Mouse (Mus musculus): ENCODE data around the gene Skap2. TPM values are rescaled to one million over a fixed set of nuclear protein-coding genes. Genes with fewer than 3 reads are reported as not detected.

The Skap2 gene
- polyA plus RNA-seq, 1 experiment = 25.6 TPM

GRCm38 (mm10) chr6:51890356-51890755 lies 122.0 kb downstream of the Skap2 start:
- H3K4me3 ChIP-seq = no peak overlapping the region
- no peak overlapping the region for H3K4me2 ChIP-seq (ENCODE audit: low read depth)
- H3K27me3 ChIP-seq (ENCODE audit: control insufficient read depth, insufficient read depth, insufficient read length) = no peaks in the 10 kb centered on the region
- no peaks in the 10 kb centered on the region for H3K36me3 ChIP-seq (ENCODE audit: control insufficient read depth, insufficient read depth)
- TF ChIP-seq MYOD1 (IDR thresholded peaks at IDR 0.05; ENCODE audit: control insufficient read depth in 1 of 3, insufficient read length in 2 of 3, low read depth in 2 of 3) = no peak
- no peaks in the 10 kb centered on the region for H3K79me2 ChIP-seq (ENCODE audit: control insufficient read depth, insufficient read depth)
- H3ac ChIP-seq (ENCODE audit: control insufficient read depth, insufficient read length) = no peak overlapping the region

GRCm38 (mm10) chr6:51889824-51890223 lies 122.5 kb downstream of the Skap2 start:
- no peaks in the 10 kb centered on the region for H3K36me3 ChIP-seq (ENCODE audit: control insufficient read depth, insufficient read depth)
- H3ac ChIP-seq (ENCODE audit: control insufficient read depth, insufficient read length) = no peak overlapping the region
- no peak overlapping the region for H3K4me2 ChIP-seq (ENCODE audit: low read depth)
- H3K79me2 ChIP-seq (ENCODE audit: control insufficient read depth, insufficient read depth) = no peaks in the 10 kb centered on the region
- no peak for TF ChIP-seq REST (IDR thresholded peaks at IDR 0.05; ENCODE audit: insufficient read depth, insufficient read length)
- TF ChIP-seq SRF (IDR thresholded peaks at IDR 0.05; ENCODE audit: control insufficient read depth, insufficient read length, low read depth) = no peak
- TF ChIP-seq POLR2AphosphoS2 (IDR thresholded peaks at IDR 0.05; ENCODE audit: insufficient read length, low read depth) = no peak
- TF ChIP-seq TCF12 (IDR thresholded peaks at IDR 0.05; ENCODE audit: insufficient read depth, poor library complexity, severe bottlenecking) = no peak
- TF ChIP-seq MAX (IDR thresholded peaks at IDR 0.05; ENCODE audit: low read depth) = no peak
- H3K4me3 ChIP-seq = no peak overlapping the region
- no peaks in the 10 kb centered on the region for H3K27me3 ChIP-seq (ENCODE audit: control insufficient read depth, insufficient read depth, insufficient read length)

- Histone ChIP-seq H3K36me3 (ENCODE audit: control insufficient read depth, insufficient read depth) (no peaks in the 10 kb centered on the region), H3K4me2 (ENCODE audit: low read depth) (no peak overlapping the region), H3K79me2 (ENCODE audit: control insufficient read depth, insufficient read depth) (no peaks in the 10 kb centered on the region), H3K4me3 (no peak overlapping the region), H3K27me3 (ENCODE audit: control insufficient read depth, insufficient read depth, insufficient read length) (no peaks in the 10 kb centered on the region), H3ac (ENCODE audit: control insufficient read depth, insufficient read length) (no peak overlapping the region)
- TF ChIP-seq MYOD1 (IDR thresholded peaks at IDR 0.05; ENCODE audit: control insufficient read depth in 1 of 3, insufficient read length in 2 of 3, low read depth in 2 of 3) = no peak
- no peak for TF ChIP-seq POLR2A (IDR thresholded peaks at IDR 0.05; ENCODE audit: insufficient read length, low read depth)
- no peak for TF ChIP-seq MYOG (IDR thresholded peaks at IDR 0.05; ENCODE audit: control insufficient read depth in 1 of 3, insufficient read depth in 1 of 3, insufficient read length in 2 of 3, low read depth in 2 of 3)
- TF ChIP-seq SRF (IDR thresholded peaks at IDR 0.05; ENCODE audit: control insufficient read depth, insufficient read length, low read depth) = no peak
- no peak for TF ChIP-seq POLR2AphosphoS2 (IDR thresholded peaks at IDR 0.05; ENCODE audit: insufficient read length, low read depth)
These were observed 125.4 kb downstream of the Skap2 start for GRCm38 (mm10) chr6:51886902-51887431.

GRCm38 (mm10) chr6:51882880-51883274 lies 129.5 kb downstream of the Skap2 start:
- TF ChIP-seq POLR2AphosphoS2 (IDR thresholded peaks at IDR 0.05; ENCODE audit: insufficient read length, low read depth) (no peak), POLR2A (IDR thresholded peaks at IDR 0.05; ENCODE audit: insufficient read length, low read depth) (no peak), MAX (IDR thresholded peaks at IDR 0.05; ENCODE audit: low read depth) (no peak), REST (IDR thresholded peaks at IDR 0.05; ENCODE audit: insufficient read depth, insufficient read length) (no peak), MYOG (IDR thresholded peaks at IDR 0.05; ENCODE audit: control insufficient read depth in 1 of 3, insufficient read depth in 1 of 3, insufficient read length in 2 of 3, low read depth in 2 of 3) (no peak), E2F4 (IDR thresholded peaks at IDR 0.05; ENCODE audit: insufficient read depth) (no peak), MYOD1 (IDR thresholded peaks at IDR 0.05; ENCODE audit: control insufficient read depth in 1 of 3, insufficient read length in 2 of 3, low read depth in 2 of 3) (no peak), CEBPB (IDR thresholded peaks at IDR 0.05; ENCODE audit: insufficient read depth, poor library complexity, severe bottlenecking) (no peak)
- Histone ChIP-seq H3K27me3 (ENCODE audit: control insufficient read depth, insufficient read depth, insufficient read length) (no peaks in the 10 kb centered on the region), H3K79me2 (ENCODE audit: control insufficient read depth, insufficient read depth) (no peaks in the 10 kb centered on the region), H3K36me3 (ENCODE audit: control insufficient read depth, insufficient read depth) (no peaks in the 10 kb centered on the region), H3K4me3 (no peak overlapping the region), H3K4me2 (ENCODE audit: low read depth) (no peak overlapping the region), H3ac (ENCODE audit: control insufficient read depth, insufficient read length) (no peak overlapping the region)

- peak overlapping the region; percentile 59 for H3K4me2 ChIP-seq (ENCODE audit: low read depth)
These were observed 130.0 kb downstream of the Skap2 start for GRCm38 (mm10) chr6:51882266-51882879.

More at GRCm38 (mm10) chr6:51882266-51882879, 130.0 kb downstream of the Skap2 start:
- Histone ChIP-seq H3K36me3 (ENCODE audit: control insufficient read depth, insufficient read depth) (no peaks in the 10 kb centered on the region), H3K27me3 (ENCODE audit: control insufficient read depth, insufficient read depth, insufficient read length) (no peaks in the 10 kb centered on the region), H3K79me2 (ENCODE audit: control insufficient read depth, insufficient read depth) (no peaks in the 10 kb centered on the region), H3K4me3 (no peak overlapping the region), H3ac (ENCODE audit: control insufficient read depth, insufficient read length) (no peak overlapping the region)
- TF ChIP-seq USF1 (IDR thresholded peaks at IDR 0.05; ENCODE audit: low read depth) = no peak
- no peak for TF ChIP-seq E2F4 (IDR thresholded peaks at IDR 0.05; ENCODE audit: insufficient read depth)
- no peak for TF ChIP-seq TCF3 (IDR thresholded peaks at IDR 0.05; ENCODE audit: insufficient read length, low read depth)
- TF ChIP-seq MAX (IDR thresholded peaks at IDR 0.05; ENCODE audit: low read depth) = no peak
- TF ChIP-seq POLR2AphosphoS2 (IDR thresholded peaks at IDR 0.05; ENCODE audit: insufficient read length, low read depth) = no peak
- TF ChIP-seq POLR2A (IDR thresholded peaks at IDR 0.05; ENCODE audit: insufficient read length, low read depth) = no peak
- TF ChIP-seq REST (IDR thresholded peaks at IDR 0.05; ENCODE audit: insufficient read depth, insufficient read length) = no peak
- TF ChIP-seq TCF12 (IDR thresholded peaks at IDR 0.05; ENCODE audit: insufficient read depth, poor library complexity, severe bottlenecking) = no peak
- TF ChIP-seq MYOG (IDR thresholded peaks at IDR 0.05; ENCODE audit: control insufficient read depth in 1 of 3, insufficient read depth in 1 of 3, insufficient read length in 2 of 3, low read depth in 2 of 3) = no peak
- no peak for TF ChIP-seq MYOD1 (IDR thresholded peaks at IDR 0.05; ENCODE audit: control insufficient read depth in 1 of 3, insufficient read length in 2 of 3, low read depth in 2 of 3)
- TF ChIP-seq SRF (IDR thresholded peaks at IDR 0.05; ENCODE audit: control insufficient read depth, insufficient read length, low read depth) = no peak
- TF ChIP-seq CEBPB (IDR thresholded peaks at IDR 0.05; ENCODE audit: insufficient read depth, poor library complexity, severe bottlenecking) = no peak

Measured in myocyte (in vitro differentiated cells).